Mouse (Mus musculus): Measurements from ENCODE around the gene Mto1. TPM values are rescaled to one million over a fixed set of nuclear protein-coding genes. Genes with fewer than 3 reads are reported as not detected.

Gene Mto1
- polyA plus RNA-seq, 1 experiment: 23.4 TPM

GRCm38 (mm10) chr9:78451382-78451781, 3.4 kb downstream of the Mto1 start:
- no peaks in the 10 kb centered on the region for H3K36me3 ChIP-seq (ENCODE audit: control insufficient read depth, insufficient read depth, low read length)
- TF ChIP-seq POLR2A (IDR thresholded peaks at IDR 0.05; ENCODE audit: low read depth, low read length) (no peak), CTCF (conservative IDR thresholded peaks at IDR 0.05; ENCODE audit: insufficient read depth, insufficient read length, low read depth, low read length) (no peak)
- peak; percentile 12 for DNase-seq

GRCm38 (mm10) chr9:78457026-78457425, 9.0 kb downstream of the Mto1 start:
- no peak overlapping the region for H3K27ac ChIP-seq (ENCODE audit: insufficient read depth, low read depth, low read length)
- H3K27me3 ChIP-seq (replicated peaks; ENCODE audit: control insufficient read depth, insufficient read depth, low read length): no peaks in the 10 kb centered on the region
- 93% methylated on average over 8 of the region's 8 CpGs for WGBS
- no peak for DNase-seq
- no peaks in the 10 kb centered on the region for H3K4me1 ChIP-seq (ENCODE audit: control insufficient read depth, insufficient read depth, low read length)
- peaks cover 6% of the 10 kb centered on the region for H3K36me3 ChIP-seq (ENCODE audit: control insufficient read depth, insufficient read depth, low read length)
- no peak overlapping the region for H3K4me3 ChIP-seq (ENCODE audit: insufficient read depth, low read depth, low read length)
- TF ChIP-seq POLR2A (IDR thresholded peaks at IDR 0.05; ENCODE audit: low read depth, low read length) (no peak), CTCF (conservative IDR thresholded peaks at IDR 0.05; ENCODE audit: insufficient read depth, insufficient read length, low read depth, low read length) (no peak)

More at GRCm38 (mm10) chr9:78451382-78451781, 3.4 kb downstream of the Mto1 start:
- H3K27me3 ChIP-seq (replicated peaks; ENCODE audit: control insufficient read depth, insufficient read depth, low read length): no peaks in the 10 kb centered on the region
- 74% methylated on average over 4 of the region's 4 CpGs for WGBS
- no peak overlapping the region for H3K4me3 ChIP-seq (ENCODE audit: insufficient read depth, low read depth, low read length)
- H3K27ac ChIP-seq (ENCODE audit: insufficient read depth, low read depth, low read length): no peak overlapping the region
- H3K4me1 ChIP-seq (ENCODE audit: control insufficient read depth, insufficient read depth, low read length): peaks cover 5% of the 10 kb centered on the region; the same call in 1 of the 2 replicates

GRCm38 (mm10) chr9:78463337-78463736, 15.3 kb downstream of the Mto1 start:
- no peak for DNase-seq
- no peaks in the 10 kb centered on the region for H3K4me1 ChIP-seq (ENCODE audit: control insufficient read depth, insufficient read depth, low read length)
- no peak overlapping the region for H3K4me3 ChIP-seq (ENCODE audit: insufficient read depth, low read depth, low read length)
- TF ChIP-seq CTCF (conservative IDR thresholded peaks at IDR 0.05; ENCODE audit: insufficient read depth, insufficient read length, low read depth, low read length) (no peak), POLR2A (IDR thresholded peaks at IDR 0.05; ENCODE audit: low read depth, low read length) (no peak)
- H3K27ac ChIP-seq (ENCODE audit: insufficient read depth, low read depth, low read length): no peak overlapping the region
- H3K36me3 ChIP-seq (ENCODE audit: control insufficient read depth, insufficient read depth, low read length): peaks cover 10% of the 10 kb centered on the region
- no peaks in the 10 kb centered on the region for H3K27me3 ChIP-seq (replicated peaks; ENCODE audit: control insufficient read depth, insufficient read depth, low read length)
- 88% methylated on average over 4 of the region's 4 CpGs for WGBS

GRCm38 (mm10) chr9:78465725-78466124, 17.7 kb downstream of the Mto1 start:
- no peak overlapping the region for H3K4me3 ChIP-seq (ENCODE audit: insufficient read depth, low read depth, low read length)
- H3K36me3 ChIP-seq (ENCODE audit: control insufficient read depth, insufficient read depth, low read length): peaks cover 8% of the 10 kb centered on the region
- 85% methylated on average over 3 of the region's 3 CpGs for WGBS

GRCm38 (mm10) chr9:78473588-78473987, 25.6 kb downstream of the Mto1 start:
- WGBS: 68% methylated on average over 8 of the region's 8 CpGs
- TF ChIP-seq POLR2A (IDR thresholded peaks at IDR 0.05; ENCODE audit: low read depth, low read length) (no peak), CTCF (conservative IDR thresholded peaks at IDR 0.05; ENCODE audit: insufficient read depth, insufficient read length, low read depth, low read length) (no peak)
- peaks cover 15% of the 10 kb centered on the region for H3K36me3 ChIP-seq (ENCODE audit: control insufficient read depth, insufficient read depth, low read length)
- H3K27ac ChIP-seq (ENCODE audit: insufficient read depth, low read depth, low read length): no peak overlapping the region
- DNase-seq: no peak
- H3K4me3 ChIP-seq (ENCODE audit: insufficient read depth, low read depth, low read length): no peak overlapping the region
- H3K27me3 ChIP-seq (replicated peaks; ENCODE audit: control insufficient read depth, insufficient read depth, low read length): no peaks in the 10 kb centered on the region
- no peaks in the 10 kb centered on the region; the same call in 1 of the 2 replicates for H3K4me1 ChIP-seq (ENCODE audit: control insufficient read depth, insufficient read depth, low read length)

More at GRCm38 (mm10) chr9:78465725-78466124, 17.7 kb downstream of the Mto1 start:
- H3K27ac ChIP-seq (ENCODE audit: insufficient read depth, low read depth, low read length): no peak overlapping the region
- TF ChIP-seq CTCF (conservative IDR thresholded peaks at IDR 0.05; ENCODE audit: insufficient read depth, insufficient read length, low read depth, low read length) (no peak), POLR2A (IDR thresholded peaks at IDR 0.05; ENCODE audit: low read depth, low read length) (no peak)
- H3K4me1 ChIP-seq (ENCODE audit: control insufficient read depth, insufficient read depth, low read length): no peaks in the 10 kb centered on the region
- no peak for DNase-seq
- H3K27me3 ChIP-seq (replicated peaks; ENCODE audit: control insufficient read depth, insufficient read depth, low read length): no peaks in the 10 kb centered on the region

- Histone ChIP-seq H3K36me3 (ENCODE audit: control insufficient read depth, insufficient read depth, low read length) (peaks cover 19% of the 10 kb centered on the region), H3K4me1 (ENCODE audit: control insufficient read depth, insufficient read depth, low read length) (peaks cover 6% of the 10 kb centered on the region; the same call in 1 of the 2 replicates), H3K27me3 (replicated peaks; ENCODE audit: control insufficient read depth, insufficient read depth, low read length) (no peaks in the 10 kb centered on the region), H3K4me3 (ENCODE audit: insufficient read depth, low read depth, low read length) (no peak overlapping the region), H3K27ac (ENCODE audit: insufficient read depth, low read depth, low read length) (no peak overlapping the region)
- no peak for TF ChIP-seq CTCF (conservative IDR thresholded peaks at IDR 0.05; ENCODE audit: insufficient read depth, insufficient read length, low read depth, low read length)
- no peak for TF ChIP-seq POLR2A (IDR thresholded peaks at IDR 0.05; ENCODE audit: low read depth, low read length)
- 76% methylated on average over 2 of the region's 2 CpGs for WGBS
- no peak for DNase-seq
Measured at GRCm38 (mm10) chr9:78474270-78474669, 26.3 kb downstream of the Mto1 start.

GRCm38 (mm10) chr9:78474771-78475382, 26.9 kb downstream of the Mto1 start:
- TF ChIP-seq CTCF (conservative IDR thresholded peaks at IDR 0.05; ENCODE audit: insufficient read depth, insufficient read length, low read depth, low read length): no peak
- Histone ChIP-seq H3K27ac (ENCODE audit: insufficient read depth, low read depth, low read length) (no peak overlapping the region), H3K4me1 (ENCODE audit: control insufficient read depth, insufficient read depth, low read length) (peaks cover 7% of the 10 kb centered on the region; the same call in 1 of the 2 replicates), H3K4me3 (ENCODE audit: insufficient read depth, low read depth, low read length) (no peak overlapping the region), H3K27me3 (replicated peaks; ENCODE audit: control insufficient read depth, insufficient read depth, low read length) (no peaks in the 10 kb centered on the region), H3K36me3 (ENCODE audit: control insufficient read depth, insufficient read depth, low read length) (peaks cover 23% of the 10 kb centered on the region)
- WGBS: 73% methylated on average over 5 of the region's 5 CpGs
- DNase-seq: no peak
